Mouse (Mus musculus) brain, embryonic 14.5 days (tissue): ENCODE results near the gene Ccnd2.

Source experiments
- CTCF ChIP-seq: fragments of 200-500 bp; IDR thresholded peaks from 2 replicates; pipeline ENCODE4 v1.5.1; 2012; ENCODE audit warnings: inconsistent platforms, mild to moderate bottlenecking, moderate library complexity, borderline replicate concordance; ENCODE audit not compliant: insufficient read depth, insufficient read length; ENCODE audit errors: extremely low read depth
- POLR2A ChIP-seq: fragments of 200-500 bp; IDR thresholded peaks from 2 replicates; pipeline ENCODE4 v1.6.1; 2012; ENCODE audit warnings: mild to moderate bottlenecking, inconsistent platforms, borderline replicate concordance; ENCODE audit not compliant: poor library complexity, insufficient read depth, insufficient read length, severe bottlenecking; ENCODE audit errors: extremely low read depth

- TF ChIP-seq CTCF (no peak), POLR2A (no peak)
Observed at GRCm38 (mm10) chr6:127170734-127171133, 18.7 kb upstream of the Ccnd2 start.
